Mouse (Mus musculus) erythroid progenitor cell, adult 5-6 weeks (primary cell): ENCODE measurements around the gene Ficd. TPM values are rescaled to one million over a fixed set of nuclear protein-coding genes. Genes with fewer than 3 reads are reported as not detected.

ENCODE experiments used
- ATAC-seq: replicated peaks from 2 replicates; pipeline ENCODE4 v1.8.0; 2016; ENCODE audit warnings: moderate number of reproducible peaks, mild to moderate bottlenecking, moderate TSS enrichment, inconsistent platforms; ENCODE audit not compliant: poor library complexity, low FRiP score, severe bottlenecking
- total RNA-seq, 2 experiments: library from RNA; stranded (forward) in 1 of 2; stranded (reverse) in 1 of 2; fragments of 150-400 nt in 1 of 2; fragments of 186-747, 209-891 nt in 1 of 2; gene quantifications; 2 replicates each; pipeline versions ENCODE4 v1.2.3 to v1.2.4; 2015 to 2017; ENCODE audit warnings: low replicate concordance in 2 of 2

Ficd gene
- total RNA-seq, 2 experiments from 2014 or later: 0.30 TPM; not detected in 1

DNA sequence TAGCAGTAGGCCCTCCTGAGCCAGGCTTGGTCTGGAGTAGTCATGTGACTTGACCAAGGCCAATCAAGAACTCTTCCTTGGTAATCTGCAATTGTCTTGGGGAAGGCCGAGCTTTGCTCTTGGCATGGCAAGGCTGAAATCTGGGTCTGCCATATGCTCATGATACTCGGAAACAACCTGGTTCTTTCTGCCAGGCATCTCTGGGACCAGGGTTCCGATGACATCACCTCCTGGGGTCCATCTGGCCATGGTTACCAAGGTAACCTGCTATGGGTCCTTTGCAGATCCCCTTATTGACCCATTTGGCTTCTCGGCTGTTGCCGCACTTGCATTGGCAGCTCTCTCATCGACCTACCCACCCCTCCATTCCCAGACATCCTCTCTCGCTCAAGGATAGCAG lies 7.6 kb upstream of the Ficd start:
- no peak for ATAC-seq

DNA sequence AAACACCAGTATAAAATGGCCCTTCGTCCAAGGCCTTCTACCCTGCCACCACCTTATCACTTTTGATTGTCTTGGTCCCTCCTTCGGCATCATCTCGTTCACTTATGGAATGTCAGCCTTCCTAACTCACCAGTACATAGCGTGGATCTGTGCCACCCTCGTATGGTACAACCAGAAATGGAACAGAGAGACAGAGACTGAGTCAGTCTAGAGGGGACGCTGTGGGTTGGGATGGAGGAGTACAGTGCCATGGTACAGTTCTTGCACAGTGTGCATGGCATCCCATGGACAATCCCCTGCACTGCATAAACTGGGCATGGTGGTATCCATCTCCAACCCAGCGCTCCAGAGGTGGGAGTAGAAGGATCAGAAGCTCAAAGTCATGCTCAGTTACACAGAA lies 6.9 kb upstream of the Ficd start:
- no peak for ATAC-seq

DNA sequence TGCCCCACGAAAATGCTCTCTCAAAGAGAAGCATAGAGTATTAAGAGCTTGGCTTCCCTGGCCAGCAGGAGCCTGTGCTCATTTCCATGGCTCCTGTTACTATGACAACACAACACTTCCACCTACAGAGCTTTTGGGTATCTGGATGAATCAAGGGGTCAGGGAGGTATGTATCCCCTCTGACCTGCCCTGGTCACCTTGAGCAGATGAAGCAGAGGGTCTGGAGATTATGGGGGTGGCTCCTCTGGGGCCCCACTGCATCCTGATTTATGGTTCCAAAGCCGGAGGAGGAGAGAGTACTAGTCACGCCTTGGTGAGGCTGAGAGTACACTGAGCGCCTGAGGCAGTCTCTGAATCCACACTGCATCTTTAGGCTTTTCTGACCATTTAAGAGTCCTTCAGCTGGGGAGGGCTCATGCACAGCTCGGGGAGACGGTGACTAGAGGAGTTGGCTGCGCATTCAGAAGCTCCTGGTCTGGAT lies 4.9 kb upstream of the Ficd start:
- no peak for ATAC-seq

DNA sequence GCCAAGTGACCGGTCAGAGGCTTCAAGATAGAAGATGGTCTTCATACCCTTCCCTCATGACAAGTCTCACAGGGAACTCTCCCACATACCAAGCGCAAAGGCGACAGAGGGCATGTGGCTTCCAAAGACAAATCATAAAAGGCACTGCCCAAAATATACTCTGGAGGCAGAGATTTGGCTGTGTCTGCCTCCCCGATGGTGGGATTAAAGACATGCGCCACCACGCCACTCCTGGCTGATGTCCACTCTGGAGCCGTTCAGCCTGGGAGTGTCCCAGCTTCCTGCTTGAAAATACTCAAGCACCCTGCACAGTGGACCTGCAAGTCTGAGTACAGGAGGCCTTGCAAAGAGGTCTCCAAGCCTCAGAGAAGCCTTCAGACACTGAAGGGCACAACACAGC lies 4.4 kb upstream of the Ficd start:
- ATAC-seq: no peak

DNA sequence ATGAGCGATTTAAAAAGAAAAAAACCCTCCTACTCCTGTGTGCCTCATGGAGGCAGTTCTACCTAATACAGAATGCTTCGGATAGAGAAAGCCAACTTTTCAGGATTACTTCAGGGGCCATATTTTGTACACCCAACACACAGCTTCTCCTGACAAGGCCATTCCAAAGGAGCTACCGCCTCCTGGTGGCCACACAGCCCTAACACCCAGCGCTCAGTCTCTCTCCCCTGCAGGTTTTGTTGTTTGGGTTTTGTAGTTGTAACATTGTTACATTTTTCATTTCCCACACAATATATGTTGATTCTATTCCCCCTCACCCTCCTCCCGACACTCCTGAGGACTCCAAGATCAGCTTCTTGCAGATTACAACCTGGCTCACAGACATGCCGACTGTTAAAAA lies 3.4 kb upstream of the Ficd start:
- no peak for ATAC-seq

DNA sequence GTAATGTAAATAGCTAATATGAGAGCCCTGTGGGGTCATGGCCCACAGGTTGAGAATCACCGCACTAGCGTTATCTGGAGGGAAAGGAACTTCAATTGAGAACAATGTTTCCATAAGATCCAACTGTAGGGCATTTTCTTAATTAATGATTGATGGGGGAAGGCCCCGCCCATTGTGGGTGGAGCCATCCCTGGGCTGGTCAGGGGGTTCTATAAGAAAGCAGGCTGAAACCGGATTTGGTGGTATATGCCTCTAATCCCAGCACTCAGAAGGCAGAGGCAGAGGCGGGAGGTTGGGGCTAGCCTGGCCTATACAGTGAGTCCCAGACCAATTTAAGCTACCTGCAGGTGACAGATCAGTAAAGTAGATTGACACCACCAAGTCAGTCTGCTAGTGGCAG lies 1.2 kb upstream of the Ficd start:
- ATAC-seq: no peak

DNA sequence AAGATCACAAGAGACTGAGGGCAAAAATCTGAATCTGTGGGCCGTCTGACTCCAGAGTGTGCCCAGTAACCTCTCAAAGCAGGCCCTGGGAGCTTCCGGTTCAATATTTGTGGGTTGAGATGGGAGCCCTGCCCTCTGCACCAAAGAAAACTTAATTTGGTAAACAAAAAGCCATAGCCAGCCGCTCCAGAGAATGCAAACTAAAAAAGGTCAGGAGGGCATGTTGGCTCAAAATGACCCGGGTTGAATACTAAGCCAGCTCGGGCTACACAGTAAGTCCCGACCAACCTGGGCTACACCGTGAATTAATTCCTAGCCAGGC lies 619 bp upstream of the Ficd start:
- ATAC-seq: no peak

DNA sequence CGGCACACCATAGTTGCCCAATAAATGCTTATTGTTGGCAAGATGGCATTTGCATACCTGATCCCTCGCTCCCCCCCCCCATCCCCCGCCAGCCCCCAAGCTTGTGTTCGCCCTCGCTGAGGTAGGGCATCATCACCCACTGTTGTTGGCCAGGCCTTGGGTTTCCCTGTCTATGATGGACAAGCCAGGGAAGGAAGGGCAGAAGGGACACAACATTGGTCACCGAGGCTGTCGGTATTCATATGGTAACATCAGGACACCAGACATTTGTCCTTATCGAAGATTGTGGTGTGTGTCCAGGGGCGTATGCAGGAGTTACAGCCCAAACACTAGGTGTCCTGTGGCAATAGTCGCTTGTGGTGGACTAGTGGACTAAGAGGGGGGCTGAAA lies 505 bp downstream of the Ficd start:
- ATAC-seq: no peak

DNA sequence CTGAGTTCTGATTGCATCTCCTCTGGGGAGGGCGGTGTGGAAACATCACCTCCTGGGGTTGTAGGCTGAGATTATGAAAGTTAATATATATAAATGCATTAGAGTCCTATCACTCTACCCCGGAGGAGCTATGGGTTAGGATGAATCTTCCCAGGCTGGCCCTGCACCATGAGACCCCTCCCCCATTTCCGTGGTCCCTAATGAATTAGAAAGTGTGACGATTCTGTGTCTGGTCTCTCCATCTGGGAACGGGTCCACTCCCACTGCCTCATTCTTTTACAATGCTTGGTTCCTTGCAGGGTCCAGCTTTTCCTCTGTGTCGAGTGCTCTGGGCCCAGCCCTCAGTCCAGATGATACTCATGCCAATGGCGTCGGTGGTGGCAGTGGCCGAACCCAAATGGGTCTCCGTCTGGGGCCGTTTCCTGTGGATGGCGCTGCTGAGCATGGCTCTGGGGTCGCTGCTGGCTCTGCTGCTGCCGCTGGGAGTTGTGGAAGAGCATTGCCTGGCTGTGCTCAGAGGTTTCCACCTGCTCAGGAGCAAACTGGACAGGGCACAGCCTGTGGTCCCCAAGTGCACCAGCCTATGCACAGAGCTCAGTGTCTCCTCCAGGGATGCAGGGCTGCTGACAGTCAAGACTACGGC lies 1.0 kb downstream of the Ficd start:
- ATAC-seq: no peak

DNA sequence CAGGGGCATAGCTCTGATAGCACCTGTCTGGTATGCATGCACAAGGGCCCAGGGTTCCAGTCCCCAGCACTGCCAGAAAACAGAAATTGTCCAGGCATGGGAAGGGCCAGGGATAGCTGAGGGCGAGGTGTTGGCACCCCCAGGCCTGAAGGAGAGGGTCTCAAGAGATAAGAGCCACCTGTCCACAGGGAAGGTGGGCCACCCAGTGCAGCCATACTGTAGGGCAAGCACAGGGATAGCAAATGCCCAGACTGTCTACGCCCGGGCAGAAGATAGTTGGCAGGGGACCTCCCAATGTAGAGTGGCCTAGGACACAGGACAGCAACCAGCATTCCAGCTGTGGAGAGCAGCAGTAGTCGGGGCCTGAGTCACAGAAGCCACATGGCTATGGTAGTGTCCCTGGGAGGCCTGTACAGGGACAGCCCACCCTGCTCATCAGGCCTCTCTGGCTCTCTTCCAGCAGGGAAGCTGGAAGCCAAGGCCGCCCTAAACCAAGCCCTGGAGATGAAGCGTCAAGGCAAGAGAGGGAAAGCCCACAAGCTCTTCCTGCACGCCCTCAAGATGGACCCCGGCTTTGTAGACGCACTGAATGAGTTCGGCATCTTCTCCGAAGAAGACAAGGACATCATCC lies 2.1 kb downstream of the Ficd start:
- no peak for ATAC-seq

DNA sequence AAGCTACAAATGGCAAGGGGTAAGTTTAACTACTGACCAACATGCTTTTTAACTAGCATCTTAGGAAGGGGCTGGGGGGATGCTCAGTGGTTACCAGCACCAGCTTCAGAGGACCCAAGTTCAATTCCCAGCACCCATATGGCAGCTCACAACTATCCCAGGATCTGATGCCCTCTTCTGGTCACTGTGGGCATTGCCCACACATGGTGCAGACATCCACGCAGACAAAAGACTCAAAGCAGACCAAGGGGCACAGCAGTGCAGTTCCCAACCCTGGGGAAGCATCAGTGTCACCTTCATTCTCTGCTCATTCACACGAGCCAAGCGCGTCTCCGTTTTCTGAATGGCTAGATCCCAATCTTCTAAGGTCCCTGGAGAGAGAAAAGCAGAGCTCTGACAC lies 12.0 kb downstream of the Ficd start:
- no peak for ATAC-seq

DNA sequence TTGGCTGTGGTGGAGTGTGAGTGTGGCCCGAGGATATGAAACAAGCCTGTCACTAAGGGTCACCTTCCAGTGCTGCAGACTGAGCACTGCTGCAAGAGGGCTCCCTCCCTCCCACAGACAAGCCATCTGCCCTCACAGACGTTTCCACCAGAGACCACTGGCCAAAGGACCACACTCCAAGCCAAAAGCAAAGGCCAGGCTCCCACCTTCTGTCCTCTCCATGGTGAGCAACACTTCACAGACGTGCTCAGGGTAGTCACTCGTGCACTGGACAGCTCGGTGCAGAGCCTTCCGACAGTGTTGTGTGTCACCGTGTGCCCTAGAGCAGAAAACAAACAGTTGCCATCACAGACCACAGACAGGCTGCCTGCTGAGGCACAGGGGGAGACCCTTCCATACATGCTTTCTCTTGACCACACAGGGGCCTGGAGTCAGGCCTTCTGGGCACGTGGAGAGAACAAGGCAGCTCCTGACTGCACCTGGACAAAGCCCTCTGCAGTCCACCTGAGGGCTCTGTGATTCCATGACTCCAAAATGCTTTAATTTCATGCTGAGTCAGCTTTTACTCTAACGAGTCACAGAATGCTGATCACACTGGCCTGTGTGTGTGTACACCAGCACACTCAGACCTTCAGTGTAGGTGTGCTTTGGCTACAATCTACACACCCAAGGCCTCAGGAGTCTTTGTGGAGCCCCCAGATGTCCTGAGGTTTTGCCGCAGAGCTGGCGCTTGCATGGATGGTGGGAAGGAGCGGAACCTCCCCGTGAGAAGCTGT lies 13.1 kb downstream of the Ficd start:
- ATAC-seq: no peak

DNA sequence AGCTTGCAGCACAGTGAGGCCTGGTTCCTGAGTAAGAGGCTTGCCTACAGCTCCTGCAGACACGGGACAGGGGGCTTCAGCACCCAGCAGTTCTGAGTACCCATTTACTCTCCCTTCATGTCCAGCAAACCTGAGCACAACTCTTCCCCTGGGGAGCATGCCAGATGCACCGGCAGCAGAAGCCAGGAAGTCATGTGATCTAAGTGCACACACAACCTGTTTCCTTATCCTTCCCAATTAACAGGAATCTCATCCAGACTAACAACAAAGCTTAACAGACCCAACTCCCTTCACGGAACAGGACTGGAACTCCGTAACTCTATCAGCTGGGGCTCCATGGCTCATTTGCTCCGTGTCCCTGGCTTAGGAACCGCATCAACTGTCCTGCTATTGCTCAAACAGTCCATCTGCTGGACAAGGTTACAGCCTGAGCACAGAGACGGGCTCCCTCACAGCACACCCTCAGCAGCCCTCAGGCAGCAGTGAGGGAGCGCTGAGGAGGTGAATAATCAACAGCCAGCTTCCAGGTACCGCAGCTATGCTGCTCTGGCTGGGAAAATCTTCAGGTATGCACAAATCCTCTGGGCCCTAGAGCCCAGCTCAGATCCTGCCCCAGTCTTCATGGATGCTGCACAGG lies 16.0 kb downstream of the Ficd start:
- ATAC-seq: no peak

DNA sequence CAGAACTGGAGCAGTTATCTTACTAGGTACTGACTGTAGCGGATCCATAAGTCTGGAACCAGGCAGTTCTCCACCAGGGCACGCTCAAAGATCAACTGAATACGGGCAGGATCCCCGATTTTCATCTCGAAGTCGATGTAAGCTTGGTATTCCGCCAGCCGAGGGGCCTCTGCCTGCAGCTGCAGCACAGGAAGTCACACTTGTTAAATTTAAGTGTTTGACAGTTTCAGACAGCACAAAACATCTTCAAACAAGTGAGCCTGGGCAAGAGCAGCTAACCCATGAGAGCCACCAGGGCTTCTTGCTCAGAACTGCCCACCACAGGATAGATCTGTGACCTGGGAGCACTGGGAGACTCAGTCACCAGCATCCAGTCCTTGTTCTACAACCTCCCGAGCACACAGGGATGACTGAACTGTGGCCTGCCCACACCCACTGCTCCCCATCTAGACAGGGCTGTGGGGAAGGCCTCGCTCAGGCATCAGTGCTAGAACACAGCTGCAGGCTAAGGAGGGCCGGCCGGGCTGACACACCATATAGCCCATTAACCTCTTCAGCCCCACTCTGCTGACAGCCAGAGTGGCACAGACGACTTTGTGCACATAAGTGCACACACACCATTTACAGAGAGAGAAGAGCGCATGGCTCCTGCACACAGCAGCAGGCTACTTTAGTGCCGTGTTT lies 19.9 kb downstream of the Ficd start:
- ATAC-seq: no peak

DNA sequence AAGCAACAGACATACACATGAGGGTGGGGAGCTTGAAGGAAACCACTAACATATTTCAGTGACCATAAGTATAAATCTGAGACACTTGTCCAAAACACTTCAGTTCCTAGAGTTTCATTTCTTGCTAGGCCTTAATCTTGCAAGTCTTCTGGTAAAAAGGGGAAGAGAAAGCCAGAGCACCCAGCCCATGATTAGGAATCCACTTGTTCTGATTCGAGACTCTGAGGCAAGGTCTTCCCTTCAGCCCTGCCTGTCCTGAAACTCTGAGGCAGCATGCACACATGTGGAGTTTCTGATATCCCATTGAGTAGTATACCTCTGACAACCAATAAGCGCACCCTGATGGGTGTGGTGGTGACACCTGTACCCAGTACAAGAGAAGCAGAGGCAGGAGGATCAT lies 26.0 kb downstream of the Ficd start:
- ATAC-seq: no peak

DNA sequence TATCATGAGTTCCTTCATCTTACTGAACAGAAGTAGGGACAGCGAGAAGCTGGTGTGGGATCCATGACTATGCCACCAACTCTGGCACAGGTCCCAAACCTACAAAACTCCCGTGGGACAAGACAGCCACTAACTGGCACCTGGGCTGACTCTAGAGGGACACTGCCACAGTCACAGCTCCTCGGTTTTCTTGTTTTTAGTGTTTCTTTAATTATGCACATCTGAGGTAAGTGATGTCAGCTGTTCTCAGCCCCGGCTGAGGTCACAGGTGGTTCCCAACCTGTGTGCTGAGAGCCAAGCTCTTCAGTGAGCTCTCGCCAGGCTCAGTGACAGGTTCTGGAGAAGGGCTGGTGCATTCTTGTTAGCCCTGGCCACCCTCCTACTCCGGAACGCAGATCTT lies 28.8 kb downstream of the Ficd start:
- ATAC-seq: no peak

DNA sequence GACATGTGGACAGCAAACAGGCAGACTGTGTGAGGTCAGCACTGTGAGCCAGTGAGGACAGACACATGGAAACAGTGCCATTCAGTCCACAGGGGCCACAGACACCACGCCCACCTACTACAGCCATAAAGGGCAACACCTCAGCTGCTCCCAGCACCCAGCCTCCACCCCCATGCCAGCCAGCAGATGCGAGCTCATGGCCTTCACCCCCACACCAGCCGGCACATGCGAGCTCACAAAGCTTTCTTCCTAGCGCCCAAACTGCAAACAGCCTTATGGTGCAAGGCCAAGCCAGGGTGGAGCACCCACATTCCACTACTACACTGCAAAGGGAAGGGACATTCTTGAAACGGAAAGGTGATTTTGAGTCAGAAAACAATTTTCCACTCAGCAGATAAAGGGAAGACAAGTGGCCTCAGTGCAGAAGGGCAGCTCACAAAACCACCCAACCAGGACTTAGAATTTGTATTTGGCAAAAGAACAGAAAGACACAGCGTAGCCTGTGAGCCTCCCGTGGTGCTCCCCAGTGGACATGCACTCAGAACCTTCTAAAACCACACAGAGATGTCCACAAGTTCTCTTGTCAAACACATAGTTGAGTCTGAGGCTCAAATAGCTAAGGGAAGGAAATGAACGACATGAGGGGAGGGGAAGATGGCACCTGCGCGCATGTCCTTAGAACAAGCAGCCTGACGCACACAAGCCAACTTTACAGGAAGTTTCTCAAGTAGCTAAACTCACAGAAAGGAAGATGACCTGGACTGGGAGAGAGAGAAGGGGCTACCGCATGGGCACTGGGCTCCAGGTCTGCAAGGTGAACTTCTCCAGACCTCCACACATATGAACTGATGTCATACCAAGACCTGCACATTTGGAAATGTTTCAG lies 30.3 kb downstream of the Ficd start:
- ATAC-seq: no peak

DNA sequence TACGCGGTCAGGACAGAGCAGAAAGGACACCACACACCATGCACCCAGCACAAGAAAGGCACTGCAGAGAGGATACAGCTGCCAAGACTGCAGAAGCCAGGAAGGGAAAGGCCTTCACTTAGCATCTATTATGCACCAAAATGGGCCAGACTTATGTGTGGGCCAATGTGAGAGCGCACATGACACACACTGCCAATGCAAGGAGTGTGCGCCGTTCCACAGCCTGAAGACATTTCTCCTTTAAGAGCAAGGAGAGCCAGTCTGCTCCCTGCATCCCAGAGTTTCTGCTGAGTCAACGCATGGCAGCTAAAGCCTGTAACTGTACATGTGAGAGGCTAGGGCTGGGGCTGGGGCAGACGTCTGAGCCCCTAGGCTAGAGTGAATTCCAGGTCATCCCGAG lies 33.2 kb downstream of the Ficd start:
- ATAC-seq: no peak
